Mouse (Mus musculus): Measurements from ENCODE around the gene Crim1. TPM values are rescaled to one million over a fixed set of nuclear protein-coding genes. Genes with fewer than 3 reads are reported as not detected.

Crim1 gene
- polyA plus RNA-seq, 1 experiment from 2014 or later = 2.5 TPM

- 27% methylated on average over 3 of the region's 3 CpGs for WGBS
- no peak for ATAC-seq (replicated peaks; ENCODE audit: insufficient number of reproducible peaks, insufficient read depth, low FRiP score, low read depth)
Observed at GRCm38 (mm10) chr17:78328287-78328686, 128.2 kb downstream of the Crim1 start.

GRCm38 (mm10) chr17:78331438-78331837 is 131.4 kb downstream of the Crim1 start:
- Histone ChIP-seq H3K4me3 (no peak overlapping the region), H3K27ac (no peak overlapping the region), H3K4me2 (no peak overlapping the region), H3K9me3 (replicated peaks) (no peaks in the 10 kb centered on the region), H3K36me3 (no peaks in the 10 kb centered on the region), H3K27me3 (no peaks in the 10 kb centered on the region), H3K4me1 (replicated peaks) (peaks cover 11% of the 10 kb centered on the region; the same call in 1 of the 2 replicates), H3K9ac (no peak overlapping the region)
- 74% methylated on average over 8 of the region's 8 CpGs for WGBS
- ATAC-seq (replicated peaks; ENCODE audit: insufficient number of reproducible peaks, insufficient read depth, low FRiP score, low read depth) = no peak

More at GRCm38 (mm10) chr17:78328287-78328686, 128.2 kb downstream of the Crim1 start:
- Histone ChIP-seq H3K27ac (no peak overlapping the region), H3K9me3 (replicated peaks) (no peaks in the 10 kb centered on the region), H3K9ac (no peak overlapping the region), H3K4me3 (no peak overlapping the region), H3K4me2 (no peak overlapping the region), H3K4me1 (replicated peaks) (peaks cover 12% of the 10 kb centered on the region), H3K27me3 (no peaks in the 10 kb centered on the region), H3K36me3 (no peaks in the 10 kb centered on the region)

- Histone ChIP-seq H3K9ac (no peak overlapping the region), H3K27ac (no peak overlapping the region), H3K9me3 (replicated peaks) (no peaks in the 10 kb centered on the region), H3K36me3 (no peaks in the 10 kb centered on the region), H3K4me1 (replicated peaks) (peaks cover 6% of the 10 kb centered on the region; the same call in 1 of the 2 replicates), H3K4me3 (no peak overlapping the region), H3K27me3 (no peaks in the 10 kb centered on the region), H3K4me2 (no peak overlapping the region)
- ATAC-seq (replicated peaks; ENCODE audit: insufficient number of reproducible peaks, insufficient read depth, low FRiP score, low read depth) = no peak
- 81% methylated on average over 10 of the region's 10 CpGs for WGBS
Observed at GRCm38 (mm10) chr17:78333275-78333674, 133.2 kb downstream of the Crim1 start.

- H3K9ac ChIP-seq = no peak overlapping the region
- H3K9me3 ChIP-seq (replicated peaks) = no peaks in the 10 kb centered on the region
- H3K36me3 ChIP-seq = no peaks in the 10 kb centered on the region
- no peaks in the 10 kb centered on the region for H3K27me3 ChIP-seq
- no peak for ATAC-seq (replicated peaks; ENCODE audit: insufficient number of reproducible peaks, insufficient read depth, low FRiP score, low read depth)
- no peak overlapping the region for H3K4me2 ChIP-seq
- WGBS = 86% methylated on average over 8 of the region's 8 CpGs
- H3K4me3 ChIP-seq = no peak overlapping the region
- H3K27ac ChIP-seq = no peak overlapping the region
- H3K4me1 ChIP-seq (replicated peaks) = no peaks in the 10 kb centered on the region
Observed at GRCm38 (mm10) chr17:78335250-78335649, 135.2 kb downstream of the Crim1 start.

- H3K9me3 ChIP-seq (replicated peaks) = no peaks in the 10 kb centered on the region
- H3K4me2 ChIP-seq = no peak overlapping the region
- ATAC-seq (replicated peaks; ENCODE audit: insufficient number of reproducible peaks, insufficient read depth, low FRiP score, low read depth) = no peak
Observed at GRCm38 (mm10) chr17:78343688-78344087, 143.6 kb downstream of the Crim1 start.

GRCm38 (mm10) chr17:78347111-78347801 is 147.2 kb downstream of the Crim1 start:
- no peaks in the 10 kb centered on the region for H3K36me3 ChIP-seq
- no peak overlapping the region for H3K9ac ChIP-seq
- H3K4me2 ChIP-seq = no peak overlapping the region
- H3K9me3 ChIP-seq (replicated peaks) = no peaks in the 10 kb centered on the region
- H3K4me3 ChIP-seq = no peak overlapping the region
- 92% methylated on average over 17 of the region's 17 CpGs for WGBS
- no peaks in the 10 kb centered on the region for H3K27me3 ChIP-seq
- H3K4me1 ChIP-seq (replicated peaks) = peaks cover 13% of the 10 kb centered on the region
- H3K27ac ChIP-seq = no peak overlapping the region
- ATAC-seq (replicated peaks; ENCODE audit: insufficient number of reproducible peaks, insufficient read depth, low FRiP score, low read depth) = no peak

More at GRCm38 (mm10) chr17:78343688-78344087, 143.6 kb downstream of the Crim1 start:
- H3K9ac ChIP-seq = no peak overlapping the region
- no peaks in the 10 kb centered on the region; the same call in 1 of the 2 replicates for H3K4me1 ChIP-seq (replicated peaks)
- no peaks in the 10 kb centered on the region for H3K36me3 ChIP-seq
- H3K4me3 ChIP-seq = no peak overlapping the region
- no peaks in the 10 kb centered on the region for H3K27me3 ChIP-seq
- 91% methylated on average over 3 of the region's 3 CpGs for WGBS
- no peak overlapping the region for H3K27ac ChIP-seq

GRCm38 (mm10) chr17:78351676-78352499 is 151.8 kb downstream of the Crim1 start:
- WGBS = 52% methylated on average over 12 of the region's 12 CpGs
- no peak; the same call in 1 of the 2 replicates for ATAC-seq (replicated peaks; ENCODE audit: insufficient number of reproducible peaks, insufficient read depth, low FRiP score, low read depth)

GRCm38 (mm10) chr17:78352500-78352855 is 152.4 kb downstream of the Crim1 start:
- no peak overlapping the region for H3K27ac ChIP-seq
- no peaks in the 10 kb centered on the region for H3K27me3 ChIP-seq
- peaks cover 22% of the 10 kb centered on the region for H3K4me1 ChIP-seq (replicated peaks)
- H3K4me2 ChIP-seq = 0 out of 2 replicates have a peak overlapping the region, but pooled peaks have one; percentile 24
- H3K9me3 ChIP-seq (replicated peaks) = no peaks in the 10 kb centered on the region
- no peak overlapping the region for H3K4me3 ChIP-seq
- H3K36me3 ChIP-seq = no peaks in the 10 kb centered on the region
- no peak overlapping the region for H3K9ac ChIP-seq
- 76% methylated on average over 3 of the region's 3 CpGs for WGBS
- ATAC-seq (replicated peaks; ENCODE audit: insufficient number of reproducible peaks, insufficient read depth, low FRiP score, low read depth) = no peak

More at GRCm38 (mm10) chr17:78351676-78352499, 151.8 kb downstream of the Crim1 start:
- Histone ChIP-seq H3K9me3 (replicated peaks) (no peaks in the 10 kb centered on the region), H3K27me3 (no peaks in the 10 kb centered on the region), H3K4me1 (replicated peaks) (peaks cover 22% of the 10 kb centered on the region), H3K4me2 (peak overlapping the region; percentile 24; the same call in 1 of the 2 replicates), H3K4me3 (no peak overlapping the region), H3K9ac (no peak overlapping the region), H3K36me3 (no peaks in the 10 kb centered on the region), H3K27ac (no peak overlapping the region)

GRCm38 (mm10) chr17:78354411-78354810 is 154.4 kb downstream of the Crim1 start:
- ATAC-seq (replicated peaks; ENCODE audit: insufficient number of reproducible peaks, insufficient read depth, low FRiP score, low read depth) = no peak

GRCm38 (mm10) chr17:78354871-78355270 is 154.8 kb downstream of the Crim1 start:
- peaks cover 22% of the 10 kb centered on the region for H3K4me1 ChIP-seq (replicated peaks)
- no peaks in the 10 kb centered on the region for H3K9me3 ChIP-seq (replicated peaks)
- H3K36me3 ChIP-seq = no peaks in the 10 kb centered on the region
- peak overlapping the region; percentile 50; the same call in 1 of the 2 replicates for H3K27ac ChIP-seq
- no peak overlapping the region for H3K4me3 ChIP-seq
- H3K9ac ChIP-seq = no peak overlapping the region
- ATAC-seq (replicated peaks; ENCODE audit: insufficient number of reproducible peaks, insufficient read depth, low FRiP score, low read depth) = no peak
- H3K27me3 ChIP-seq = no peaks in the 10 kb centered on the region
- WGBS = 72% methylated on average over 12 of the region's 12 CpGs
- H3K4me2 ChIP-seq = no peak overlapping the region

More at GRCm38 (mm10) chr17:78354411-78354810, 154.4 kb downstream of the Crim1 start:
- Histone ChIP-seq H3K4me3 (no peak overlapping the region), H3K27ac (peak overlapping the region; percentile 50; the same call in 1 of the 2 replicates), H3K4me2 (no peak overlapping the region), H3K36me3 (no peaks in the 10 kb centered on the region), H3K9ac (no peak overlapping the region), H3K27me3 (no peaks in the 10 kb centered on the region), H3K4me1 (replicated peaks) (peaks cover 22% of the 10 kb centered on the region), H3K9me3 (replicated peaks) (no peaks in the 10 kb centered on the region)
- WGBS = 68% methylated on average over 2 of the region's 2 CpGs

- H3K27me3 ChIP-seq = no peaks in the 10 kb centered on the region
- no peaks in the 10 kb centered on the region for H3K36me3 ChIP-seq
- no peaks in the 10 kb centered on the region for H3K9me3 ChIP-seq (replicated peaks)
- no peak overlapping the region for H3K27ac ChIP-seq
- H3K4me3 ChIP-seq = no peak overlapping the region
- H3K9ac ChIP-seq = no peak overlapping the region
- WGBS = 89% methylated on average over 8 of the region's 8 CpGs
- ATAC-seq (replicated peaks; ENCODE audit: insufficient number of reproducible peaks, insufficient read depth, low FRiP score, low read depth) = no peak
- peaks cover 15% of the 10 kb centered on the region for H3K4me1 ChIP-seq (replicated peaks)
- H3K4me2 ChIP-seq = no peak overlapping the region
Observed at GRCm38 (mm10) chr17:78355611-78356010, 155.6 kb downstream of the Crim1 start.
